Mouse (Mus musculus) fibroblast of lung, adult 2 months (primary cell): ENCODE results near the gene Atp13a4.

Experiments
- DNase-seq: peaks from one replicate; pipeline ENCODE4 v3.0.0-alpha.2; 2011; ENCODE audit warnings: low read depth

Gene Atp13a4

DNA sequence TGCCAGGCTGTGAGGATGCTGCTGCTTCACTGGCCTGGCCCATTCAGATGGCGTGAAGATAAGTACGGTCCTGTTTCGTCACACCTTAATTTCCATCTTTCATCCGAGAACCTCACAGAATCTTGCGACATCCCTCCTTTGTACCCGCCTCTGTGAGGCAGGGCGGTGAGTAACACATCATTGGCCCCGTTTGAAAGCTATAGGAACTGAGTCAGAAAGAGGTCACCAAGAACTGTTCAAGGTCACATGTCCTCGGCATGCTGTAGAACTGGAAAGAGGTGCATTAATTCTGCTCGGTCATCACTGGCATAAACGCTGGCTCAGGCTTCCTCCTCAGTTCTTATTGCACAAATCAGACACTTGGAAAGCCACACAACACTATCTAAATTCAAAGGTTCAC, at the start of gene Atp13a4:
Gene Atp13a4 (minus strand): TSS at position 36 of the 400 bp plus-strand sequence.
- DNase-seq, result no peak

GRCm38 (mm10) chr16:29592171-29592570, 47.5 kb upstream of the Atp13a4 start:
- DNase-seq, result no peak

DNA sequence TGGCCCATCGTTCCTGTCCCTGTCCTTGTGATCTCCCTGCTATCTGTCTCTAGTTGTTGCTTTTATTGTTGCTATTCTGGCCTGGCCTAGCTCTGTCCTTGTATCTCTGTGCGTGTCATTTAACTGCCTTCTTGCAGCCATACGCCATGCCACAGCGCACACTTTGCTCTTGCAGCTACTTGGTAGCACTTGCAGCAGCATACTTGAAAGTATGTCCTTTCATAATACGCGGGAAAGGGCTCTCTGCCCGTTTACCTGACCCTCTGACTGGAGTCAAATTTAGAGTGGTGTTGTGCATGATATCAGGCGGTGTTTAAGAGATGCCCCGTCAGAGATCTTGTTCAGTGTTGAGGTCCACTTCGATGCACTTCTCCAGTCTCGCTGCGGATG, 35.1 kb upstream of the Atp13a4 start:
- DNase-seq, result no peak

DNA sequence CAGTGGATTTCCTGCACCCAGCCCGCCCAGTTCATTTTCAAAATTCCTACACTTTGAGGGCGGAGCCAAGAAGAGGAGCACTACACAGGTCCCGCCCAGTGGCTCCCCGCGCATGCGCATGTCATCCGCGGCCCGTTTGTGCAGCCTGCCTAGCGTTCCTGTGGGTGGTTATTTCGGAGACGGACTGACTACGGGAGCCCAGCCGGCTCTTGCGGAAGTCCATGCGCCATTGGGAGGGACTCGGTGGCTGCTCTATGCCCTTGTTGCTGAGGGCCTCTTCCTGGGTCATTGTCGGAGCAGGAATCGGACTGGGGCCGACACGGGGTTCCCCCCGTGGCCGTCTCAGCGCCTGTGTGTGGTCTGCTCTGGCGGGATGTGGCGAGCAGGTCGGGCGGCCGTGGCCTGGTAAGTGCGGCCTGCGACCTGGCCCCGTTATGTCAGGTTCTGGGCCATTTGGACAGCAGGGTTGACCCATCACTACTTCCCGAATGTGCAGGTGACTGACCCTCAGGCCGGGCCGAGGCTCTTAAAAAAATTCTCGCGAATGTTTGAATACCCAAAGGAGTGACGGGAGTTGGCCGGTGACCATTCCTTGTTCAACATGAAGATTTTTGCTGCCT, 34.6 kb upstream of the Atp13a4 start, which contains the start of gene Opa1:
Gene Opa1 (plus strand): TSS at position 168 of the 620 bp plus-strand sequence.
- DNase-seq, result peak; percentile 94

DNA sequence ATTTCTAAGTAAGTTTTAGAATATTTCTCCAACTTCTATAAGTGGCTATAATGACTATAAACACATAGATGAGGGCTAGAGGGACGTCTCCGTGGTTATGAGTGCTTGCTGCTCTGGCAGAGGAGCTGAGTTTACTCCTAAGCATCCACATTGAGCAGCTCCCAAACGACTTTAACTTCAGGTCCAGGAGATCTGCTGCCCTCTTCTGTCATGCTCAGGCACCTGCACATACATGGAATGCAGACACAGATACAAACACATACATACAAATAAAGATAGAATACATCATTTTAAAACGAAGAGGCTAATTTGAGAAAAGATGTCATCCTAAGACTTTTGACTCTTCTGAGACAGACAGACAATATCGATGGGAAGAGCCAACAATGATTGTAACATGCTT, 31.0 kb upstream of the Atp13a4 start:
- no peak for DNase-seq

GRCm38 (mm10) chr16:29574013-29574412, 29.3 kb upstream of the Atp13a4 start:
- DNase-seq, result no peak

DNA sequence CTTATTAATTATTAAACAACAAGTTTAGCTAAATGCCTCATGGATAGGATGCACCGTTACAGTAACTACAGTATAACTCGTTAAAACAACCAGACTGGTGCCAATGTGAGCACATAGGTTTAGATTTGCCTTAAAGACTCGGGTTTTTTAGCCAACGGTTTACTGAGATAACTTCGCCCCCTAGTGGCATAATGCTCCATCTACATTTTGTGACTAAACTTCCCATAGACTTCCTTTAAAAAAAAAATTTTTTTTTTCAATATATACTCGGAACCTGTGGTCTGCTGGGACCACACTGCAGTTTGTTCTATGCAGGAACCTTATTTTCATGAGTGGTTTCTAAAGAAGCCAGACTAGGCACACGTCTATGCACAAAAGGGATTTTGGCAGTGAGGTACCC, 16.2 kb upstream of the Atp13a4 start:
- DNase-seq, result peak; percentile 23

DNA sequence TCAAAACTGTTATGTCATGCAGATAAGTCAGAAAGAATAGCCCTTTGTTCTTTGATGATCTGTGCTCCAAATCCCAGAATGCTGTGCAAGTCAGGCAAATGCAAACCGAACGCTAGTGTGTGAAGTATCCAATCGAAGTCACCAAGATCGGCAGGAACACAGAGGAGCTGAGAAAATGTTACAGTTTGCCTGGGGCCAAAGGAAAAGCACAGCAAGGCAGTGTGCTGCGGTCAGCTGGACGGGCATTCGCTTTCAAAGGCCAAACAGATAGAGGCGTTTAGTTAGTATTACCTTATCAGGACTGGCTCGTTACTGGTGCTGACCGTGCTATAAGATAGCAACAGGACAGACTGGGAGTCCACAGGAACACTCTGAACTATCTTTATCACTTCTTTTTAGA, 15.8 kb upstream of the Atp13a4 start:
- DNase-seq, result no peak

DNA sequence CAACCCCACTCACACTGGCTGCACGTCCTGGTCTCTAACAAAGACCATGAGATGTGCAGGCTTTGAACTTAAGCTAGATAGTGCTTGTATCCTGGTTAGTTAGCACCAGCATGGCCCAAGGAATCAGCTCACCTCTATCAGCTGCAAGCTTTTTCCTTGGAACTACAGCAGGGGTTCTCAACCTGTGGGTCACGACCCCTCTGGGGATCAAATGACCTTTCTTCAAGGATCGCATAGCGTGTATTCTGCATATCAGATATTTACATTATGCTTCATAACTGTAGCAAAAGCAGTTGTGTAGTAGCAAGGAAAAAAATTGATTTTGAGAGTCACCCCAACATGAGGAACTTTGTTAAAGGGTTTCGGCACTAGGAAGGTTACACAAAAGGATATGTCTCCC, 15.0 kb upstream of the Atp13a4 start:
- DNase-seq, result no peak

DNA sequence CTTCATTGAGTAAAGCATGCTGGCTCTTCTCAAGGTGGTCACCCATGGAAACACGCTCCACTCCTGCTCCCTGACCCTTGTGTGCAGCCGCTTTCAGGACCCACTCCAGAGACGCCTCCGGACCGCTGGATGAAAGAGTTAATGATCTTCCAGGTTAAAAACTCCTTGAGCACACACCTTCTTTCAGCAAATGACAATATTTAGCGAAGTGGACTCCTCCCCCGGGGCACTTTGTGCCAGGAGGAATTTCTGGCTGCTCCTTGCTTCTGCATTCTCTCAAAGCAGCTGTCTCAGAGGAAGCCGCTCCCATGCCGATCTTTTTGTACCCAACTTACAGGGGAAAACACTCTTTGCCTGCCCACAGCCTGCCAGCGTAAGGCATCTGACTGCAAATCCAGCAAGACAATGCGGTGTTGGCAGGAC, 3.4 kb downstream of the Atp13a4 start:
- no peak for DNase-seq

- DNase-seq, result no peak
These were observed 4.8 kb downstream of the Atp13a4 start for GRCm38 (mm10) chr16:29539906-29540305.

GRCm38 (mm10) chr16:29536411-29537204, 8.1 kb downstream of the Atp13a4 start:
- no peak for DNase-seq

DNA sequence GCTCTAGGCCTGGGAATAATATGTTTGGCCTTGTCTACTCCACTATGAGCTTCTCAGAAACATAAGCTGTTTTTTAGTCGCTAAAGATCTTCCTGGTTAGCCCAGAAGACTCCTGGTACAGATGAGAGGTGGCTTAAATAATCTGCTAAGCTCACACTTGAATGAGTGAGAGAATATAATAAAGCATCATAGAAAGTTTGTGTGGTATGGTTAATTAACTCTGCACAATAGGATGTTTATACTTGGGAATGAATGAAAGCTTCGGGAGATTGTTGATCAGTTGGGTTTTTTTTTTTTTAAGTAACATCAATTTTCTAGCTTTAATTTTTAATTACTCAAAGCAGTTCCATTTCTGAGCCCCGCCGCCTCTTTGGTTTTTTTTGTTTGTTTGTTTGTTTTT, 8.8 kb downstream of the Atp13a4 start:
- no peak for DNase-seq

DNA sequence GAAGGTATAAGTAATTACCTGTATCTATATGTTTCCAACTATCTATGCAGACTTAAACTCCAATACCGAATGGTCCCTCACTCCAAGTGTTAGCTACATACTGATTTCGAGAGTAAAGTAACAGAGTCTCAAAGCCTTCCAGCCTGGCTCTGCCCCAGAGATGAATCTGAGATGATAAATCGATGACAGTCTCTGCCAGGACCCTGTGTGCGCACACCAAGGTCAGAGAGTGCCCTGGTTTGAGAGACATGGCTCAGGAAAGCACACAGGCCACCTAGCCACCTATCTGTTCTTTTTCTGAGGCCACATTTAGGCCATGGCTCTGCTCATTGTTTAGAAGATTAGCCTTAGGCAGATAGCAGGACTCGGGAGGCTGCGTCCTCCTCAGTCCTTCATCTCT, 11.0 kb downstream of the Atp13a4 start:
- no peak for DNase-seq

GRCm38 (mm10) chr16:29527085-29527484, 17.6 kb downstream of the Atp13a4 start:
- DNase-seq, result no peak

DNA sequence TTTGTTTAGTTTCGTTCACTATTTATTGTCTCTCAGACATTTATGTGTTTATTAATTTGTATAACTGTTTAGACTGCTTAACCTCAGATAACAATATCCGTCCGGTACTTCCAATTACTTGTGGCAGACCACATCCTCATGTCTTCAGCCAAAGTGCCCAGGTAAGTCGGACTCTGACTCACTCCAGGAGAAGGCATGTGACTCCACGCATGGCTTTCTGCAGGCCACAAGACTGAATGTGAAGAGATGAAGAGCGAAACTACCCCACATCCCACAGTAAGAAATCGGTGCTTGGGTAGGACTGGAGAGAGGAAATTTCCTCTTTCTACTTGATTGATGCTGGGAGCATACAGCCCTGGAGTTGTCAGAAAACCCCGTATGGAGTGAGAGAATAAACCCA, 18.1 kb downstream of the Atp13a4 start:
- DNase-seq, result no peak

GRCm38 (mm10) chr16:29512495-29512894, 32.2 kb downstream of the Atp13a4 start:
- peak; percentile 20 for DNase-seq

DNA sequence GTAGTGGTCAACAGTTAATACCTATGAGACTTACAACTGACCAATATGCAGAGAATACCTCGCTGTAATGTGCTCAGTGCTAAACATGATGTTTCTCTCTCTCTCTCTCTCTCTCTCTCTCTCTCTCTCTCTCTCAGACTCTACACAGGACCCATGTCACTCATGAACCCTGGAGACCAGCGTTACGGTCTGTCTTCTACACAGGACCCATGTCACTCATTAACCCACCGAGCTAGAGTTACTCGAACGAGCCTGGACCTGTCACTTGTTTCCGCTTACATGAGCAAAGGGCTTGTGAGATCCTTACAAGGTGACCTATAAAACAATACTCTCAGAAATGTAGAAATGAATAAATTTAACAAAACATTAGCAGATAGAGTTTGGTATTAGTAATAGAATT, 33.9 kb downstream of the Atp13a4 start:
- no peak for DNase-seq

DNA sequence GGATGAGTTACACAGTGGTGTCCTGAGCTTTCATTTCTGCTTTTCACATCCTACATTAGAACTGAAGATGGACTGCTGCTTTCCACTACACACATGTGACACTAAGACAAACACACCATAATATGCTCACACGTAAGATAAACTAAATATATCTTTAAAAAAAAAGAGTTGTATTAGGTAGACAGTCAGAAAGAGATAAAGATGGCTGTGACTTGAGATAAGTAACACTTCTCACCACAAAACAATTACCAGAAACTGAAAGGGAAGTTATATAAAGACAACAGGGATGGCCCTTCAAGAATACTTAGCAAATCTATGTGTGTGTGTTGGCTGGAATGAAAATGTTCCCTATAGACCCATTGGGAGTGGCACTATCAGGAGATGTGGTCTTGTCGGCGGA, 34.8 kb downstream of the Atp13a4 start:
- DNase-seq, result no peak

GRCm38 (mm10) chr16:29504671-29505070, 40.0 kb downstream of the Atp13a4 start:
- DNase-seq, result no peak

DNA sequence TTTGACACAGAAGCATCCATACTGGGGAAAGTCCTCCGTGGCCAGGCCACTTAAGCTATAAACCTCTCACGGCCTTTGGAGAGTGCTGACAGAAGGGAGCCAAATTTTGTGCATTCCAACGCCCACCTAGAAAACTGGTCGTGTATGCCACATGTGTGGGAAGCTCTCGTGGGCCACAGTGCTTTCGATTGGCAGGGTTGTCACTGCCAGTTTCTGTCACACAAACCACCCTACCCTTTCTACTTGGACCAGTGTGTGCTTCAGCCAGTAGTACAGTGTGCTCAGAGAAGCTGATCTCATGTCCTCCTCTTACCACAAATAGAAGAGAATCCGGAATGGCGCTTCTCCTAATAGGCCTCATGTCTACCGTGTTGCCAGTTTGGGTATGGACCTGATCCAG, 40.5 kb downstream of the Atp13a4 start:
- no peak for DNase-seq

DNA sequence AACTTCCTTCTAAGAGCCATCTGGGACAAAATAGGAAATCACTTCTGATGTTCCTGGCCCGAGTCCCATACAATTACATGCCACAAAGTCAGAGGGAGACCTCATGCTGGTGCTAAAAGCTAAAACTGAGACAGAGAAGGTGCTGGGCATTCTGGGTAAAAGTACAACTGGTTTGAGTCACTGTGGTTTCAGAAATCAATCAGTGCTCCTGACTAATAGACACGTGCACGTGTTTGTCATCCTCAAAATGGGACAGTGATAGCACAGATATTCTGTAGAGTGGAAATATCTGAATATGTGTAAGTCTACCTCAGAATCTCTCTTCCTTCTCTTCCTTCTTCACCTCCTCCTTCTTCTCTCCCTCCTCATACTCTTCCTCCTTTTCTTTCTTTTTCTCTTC, 53.6 kb downstream of the Atp13a4 start:
- DNase-seq, result no peak

- DNase-seq, result no peak
These were observed 63.2 kb downstream of the Atp13a4 start for GRCm38 (mm10) chr16:29481439-29481838.

DNA sequence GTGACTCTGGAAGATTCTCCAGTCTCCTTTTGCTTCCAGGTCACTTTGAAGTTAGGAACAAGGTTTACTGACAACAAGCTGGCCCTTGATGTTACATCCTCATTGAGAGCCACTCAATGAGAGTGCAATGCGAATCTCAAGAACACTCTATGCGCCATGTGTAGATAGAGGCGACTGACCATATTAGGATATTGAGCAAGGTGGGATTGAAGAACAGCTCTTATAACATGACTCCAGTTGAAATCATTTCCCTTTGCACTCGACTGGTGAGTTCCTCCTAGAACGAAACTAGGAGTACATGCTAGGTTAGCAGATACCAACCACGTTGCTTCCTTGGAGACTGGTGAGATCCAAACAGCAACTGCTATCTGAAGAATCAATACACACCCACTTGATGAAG, 64.3 kb downstream of the Atp13a4 start:
- no peak for DNase-seq
